Mouse (Mus musculus) left cerebral cortex, postnatal 14 days (tissue): ENCODE measurements at regions not wholly inside any gene's neighbourhood (a gene's known extent, or its start where the extent isn't known, plus 50 kb on each side); places are given as distances from the start of the nearest gene placed in this dataset.
A peak's percentile ranks its signal among the peaks of the same experiment; 100 is the strongest.

Source experiments
- DNase-seq, 2 experiments: peaks; one replicate each; pipeline ENCODE4 v3.0.0; 2021 to 2022; ENCODE audit warnings: low spot score in 2 of 2, mixed read lengths in 1 of 2
- intact Hi-C: fragments of 180-260 bp; cut with DNase I; formaldehyde crosslinking; loops from one replicate; pipeline ENCODE4 v1.15.1; 2025

DNA sequence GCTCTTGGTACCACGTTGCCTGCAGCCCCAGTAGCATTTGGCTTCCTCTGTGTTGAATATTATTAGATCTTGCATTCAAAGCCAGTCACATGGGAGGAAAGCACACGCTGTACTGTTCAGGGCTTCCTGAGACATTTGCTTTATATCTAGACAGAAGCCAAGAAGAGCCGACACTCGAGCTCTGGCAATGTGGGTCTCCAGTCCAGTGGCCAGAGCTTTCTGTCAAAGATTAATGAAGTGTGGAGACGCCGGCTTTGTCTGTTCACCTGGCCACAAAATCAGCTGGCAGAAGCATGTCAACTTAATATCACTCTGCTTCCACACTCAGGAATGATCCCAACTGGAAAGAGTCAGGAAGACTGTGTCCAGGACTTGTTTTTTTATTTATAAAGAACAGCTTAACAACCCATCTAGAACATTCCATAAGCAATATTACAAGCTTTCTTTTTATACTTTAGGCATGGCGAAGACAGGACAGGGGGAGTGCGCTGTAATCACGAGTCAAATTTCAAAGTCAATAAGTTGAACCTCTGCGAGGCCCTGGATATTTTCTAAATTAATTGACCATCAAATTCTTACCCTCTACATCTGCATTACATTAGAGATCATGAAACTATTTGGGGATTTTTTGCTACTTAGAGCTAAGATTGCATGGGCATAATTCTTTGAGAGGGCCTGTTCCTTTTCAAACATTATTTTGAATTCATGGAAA is 214.3 kb upstream of the F930015N05Rik start:
- intact Hi-C loops = no loop called here
- DNase-seq = no peak

GRCm38 (mm10) chr11:64652811-64653210 is 216.4 kb upstream of the F930015N05Rik start:
- intact Hi-C loops = no loop called here
- no peak for DNase-seq

DNA sequence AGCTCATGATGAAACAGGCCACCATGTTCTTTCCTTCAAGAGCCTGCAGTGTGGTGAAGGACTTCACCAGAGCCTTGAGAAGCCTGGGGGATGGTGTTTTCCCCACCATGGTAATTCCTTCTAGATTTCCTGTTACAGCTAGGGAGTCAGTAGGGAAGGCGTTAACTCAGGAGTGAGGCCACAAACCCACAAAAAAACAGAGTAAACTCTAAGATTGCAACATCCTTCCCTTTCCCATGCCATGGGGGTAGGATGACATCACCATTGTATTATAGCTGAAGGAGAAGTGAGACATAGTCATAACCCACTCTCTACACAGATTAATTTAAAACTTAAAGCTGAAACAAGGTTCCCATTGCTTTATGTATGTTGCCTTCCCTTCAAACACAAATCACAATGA is 218.7 kb upstream of the F930015N05Rik start:
- intact Hi-C loops = no loop called here
- DNase-seq = no peak

DNA sequence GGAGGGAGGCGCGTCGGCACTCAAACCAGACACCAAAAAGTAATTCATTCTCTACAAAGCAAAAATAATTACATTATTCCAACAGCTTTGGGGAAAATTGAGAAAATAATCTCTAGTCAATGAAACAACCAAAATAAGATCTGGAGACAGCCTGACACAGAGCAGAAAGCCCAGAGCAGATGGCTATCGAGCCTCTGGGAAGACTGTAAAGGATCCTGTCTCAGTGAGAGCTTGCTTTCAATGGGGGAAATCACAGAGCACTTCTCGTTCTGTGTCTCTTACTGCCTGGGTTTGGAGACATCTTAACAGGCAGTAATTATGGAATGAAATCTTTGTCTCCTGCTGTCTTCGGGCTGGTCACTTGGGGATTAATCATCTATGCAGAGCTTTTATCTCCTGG is 226.7 kb upstream of the F930015N05Rik start:
- intact Hi-C loops = no loop called here
- peak in 1 of 2 experiments; percentile 2 for DNase-seq

DNA sequence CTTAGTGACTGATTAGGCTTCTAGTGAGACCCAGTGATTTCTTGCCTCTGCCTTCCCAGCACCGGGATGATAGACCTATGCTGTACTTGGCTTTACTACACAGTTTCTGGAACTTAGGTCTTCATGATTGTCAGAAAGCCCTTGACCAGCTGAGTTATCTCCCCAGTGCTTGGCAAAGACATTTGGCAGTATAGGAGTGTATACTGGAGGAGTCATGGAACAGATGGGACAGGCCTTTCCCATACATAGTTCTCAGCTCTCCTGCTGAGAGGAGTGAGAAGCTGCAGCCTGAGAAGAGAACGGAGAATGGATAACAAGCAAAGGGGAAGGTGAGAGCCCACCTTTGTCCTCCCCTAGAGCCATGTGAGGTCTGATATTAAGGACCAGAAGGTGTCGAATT is 230.6 kb upstream of the F930015N05Rik start:
- DNase-seq = no peak
- intact Hi-C loops = no loop called here

- intact Hi-C loops = no loop called here
Measured at GRCm38 (mm10) chr11:64667521-64667920, 231.1 kb upstream of the F930015N05Rik start.

DNA sequence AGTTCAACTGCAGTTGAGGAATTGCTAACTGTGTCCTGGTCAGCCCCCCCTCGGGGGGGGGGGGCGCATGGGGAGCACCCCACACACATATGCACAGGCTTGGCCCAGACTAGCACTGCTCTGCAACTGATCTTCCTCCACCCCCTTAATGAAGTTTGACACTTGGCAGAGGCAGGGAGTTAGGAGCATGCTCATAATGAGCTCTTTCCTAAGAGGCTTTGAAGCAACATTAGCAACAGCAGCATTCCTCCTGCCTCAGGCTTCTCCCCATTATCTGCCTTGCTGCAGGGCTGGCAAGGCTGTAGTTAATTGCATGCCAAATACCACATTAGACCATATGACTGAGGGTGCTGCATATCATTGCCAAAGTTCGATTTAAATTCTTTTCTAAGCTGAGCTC is 235.4 kb upstream of the F930015N05Rik start:
- DNase-seq = no peak
- intact Hi-C loops = no loop called here

More at GRCm38 (mm10) chr11:64667521-64667920, 231.1 kb upstream of the F930015N05Rik start:
- DNase-seq = no peak

DNA sequence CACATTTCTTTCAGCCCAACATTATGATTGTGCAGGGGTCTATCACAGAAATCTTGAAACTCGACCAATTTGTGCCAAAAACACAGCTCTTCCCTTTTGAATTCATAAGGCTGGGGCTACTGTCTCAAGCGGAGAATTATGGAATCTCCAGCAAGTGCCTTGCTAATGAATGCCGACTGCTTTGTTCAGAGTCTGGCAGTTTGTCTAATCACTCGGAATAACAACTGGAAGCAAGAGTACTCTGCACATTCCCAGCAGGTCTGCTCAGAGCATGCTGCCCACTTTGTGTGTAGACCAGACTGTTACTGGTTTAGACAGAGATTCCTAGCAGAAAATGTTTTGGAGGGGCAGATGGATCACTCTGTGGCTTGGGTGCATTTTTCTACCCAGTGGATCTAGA is 237.1 kb upstream of the F930015N05Rik start:
- intact Hi-C loops = no loop called here
- DNase-seq = no peak

DNA sequence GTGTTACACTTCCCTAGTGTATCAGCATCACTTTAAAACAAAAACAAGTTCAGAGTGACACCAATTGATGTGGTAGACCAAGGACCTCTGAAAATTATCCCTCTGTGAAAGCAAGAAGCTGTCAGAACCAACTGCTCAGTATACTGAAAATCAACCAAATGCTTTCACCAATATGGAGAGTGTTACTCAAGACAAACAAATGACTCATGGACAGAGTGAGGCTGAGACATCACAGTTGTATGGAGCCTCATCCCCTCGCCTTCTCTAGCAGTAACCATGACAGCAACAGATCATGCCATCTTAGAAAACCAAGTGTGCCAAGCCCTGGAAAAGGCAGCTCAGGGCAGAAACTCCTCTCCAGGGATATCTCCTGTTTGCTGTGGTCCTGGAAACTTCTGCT is 267.3 kb upstream of the F930015N05Rik start:
- DNase-seq = peak in 1 of 2 experiments; percentile 6
- intact Hi-C loops = no loop called here

GRCm38 (mm10) chr11:64711801-64712200 is 267.0 kb upstream of the Elac2 start:
- DNase-seq = no peak
- intact Hi-C loops = no loop called here

DNA sequence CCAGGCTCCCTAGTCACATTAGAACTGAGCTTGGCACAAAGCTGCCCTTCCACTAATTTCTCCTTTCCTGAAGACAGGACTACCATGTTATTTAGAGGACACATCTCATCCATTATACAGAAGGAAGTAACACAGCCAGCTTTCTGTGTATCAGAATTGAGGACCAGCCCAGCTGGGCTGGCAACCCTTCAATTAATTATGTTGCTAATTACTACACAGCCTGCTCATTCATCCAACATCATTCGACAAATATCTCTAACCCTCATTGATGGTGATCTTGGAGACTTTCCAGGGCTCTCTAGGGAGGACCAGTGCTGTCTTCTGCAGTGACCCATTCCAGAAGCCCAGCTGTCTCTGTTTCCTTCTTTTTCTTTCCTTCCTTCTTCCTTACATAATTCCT is 263.7 kb upstream of the Elac2 start:
- DNase-seq = peak; percentile 6 to 31
- intact Hi-C loops = loop anchor here (5.0 kb wide), 2 partner anchors 268 to 793 kb away; partner anchors contain the start of gene Hs3st3b1

DNA sequence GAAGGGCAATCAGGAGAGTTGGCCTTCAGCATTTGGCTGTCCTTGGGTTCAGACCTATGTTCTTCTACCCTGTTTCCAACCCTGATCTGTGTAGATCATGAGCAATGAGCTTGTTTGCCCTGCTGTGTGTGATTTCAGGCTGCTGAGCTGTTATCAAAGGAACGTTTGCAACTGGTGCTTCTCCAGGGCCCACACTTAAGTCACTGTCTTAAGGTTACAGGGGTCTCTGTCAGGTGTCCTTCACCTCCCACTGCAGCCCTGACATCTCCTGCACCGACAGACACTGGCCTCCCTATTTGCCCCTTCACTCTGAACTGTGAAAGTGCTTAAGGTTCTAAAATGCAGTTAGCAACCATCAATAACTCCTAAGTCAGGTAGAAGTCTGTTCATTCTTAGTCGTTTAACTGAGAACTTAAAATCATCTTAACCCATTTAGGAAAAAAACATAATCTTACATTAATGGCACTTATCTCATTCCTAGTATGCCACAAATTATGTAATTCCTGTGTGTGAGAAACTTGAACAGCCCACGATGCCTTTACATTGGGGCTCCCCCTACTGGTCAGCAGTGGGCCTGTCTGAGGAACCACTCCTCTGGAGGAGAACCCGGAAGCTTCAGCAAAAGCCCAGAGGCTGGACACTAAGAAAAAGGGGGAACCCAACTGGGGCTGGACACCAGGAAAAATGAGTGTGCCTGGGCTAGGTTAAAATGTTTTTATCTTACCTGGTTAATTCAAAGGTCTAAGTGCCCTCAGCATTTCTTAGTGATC is 260.3 kb upstream of the Elac2 start:
- peak; percentile 79 to 89 for DNase-seq
- intact Hi-C loops = loop anchor here (5.0 kb wide), 2 partner anchors 271 to 796 kb away; partner anchors contain the start of gene Hs3st3b1

GRCm38 (mm10) chr11:64726249-64726648 is 252.6 kb upstream of the Elac2 start:
- intact Hi-C loops = no loop called here
- no peak for DNase-seq

GRCm38 (mm10) chr11:64727841-64728421 is 250.9 kb upstream of the Elac2 start:
- intact Hi-C loops = no loop called here

GRCm38 (mm10) chr11:64738948-64739347 is 239.9 kb upstream of the Elac2 start:
- no peak for DNase-seq
- intact Hi-C loops = no loop called here

More at GRCm38 (mm10) chr11:64727841-64728421, 250.9 kb upstream of the Elac2 start:
- no peak for DNase-seq

DNA sequence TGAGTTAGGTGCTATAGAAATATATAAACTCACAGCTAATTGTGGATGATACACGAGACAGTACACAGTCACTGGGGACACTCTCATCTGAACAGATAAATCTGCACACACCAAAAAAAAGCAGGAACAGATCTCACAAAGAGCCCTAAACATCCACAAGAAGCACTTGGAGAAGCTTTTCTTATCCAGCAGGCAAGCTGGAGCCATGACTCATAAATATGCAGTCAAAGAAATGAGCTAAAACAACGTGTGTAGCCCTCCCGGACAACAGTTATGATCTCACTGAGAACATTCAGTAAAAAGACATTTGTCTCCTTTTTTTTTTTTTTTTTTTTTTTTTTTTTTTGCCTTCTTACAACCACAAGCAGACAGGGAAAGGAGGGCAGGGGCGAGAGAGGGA is 235.1 kb upstream of the Elac2 start:
- intact Hi-C loops = loop anchor here (10.0 kb wide), 1 partner anchor 151 kb away; no protein-coding TSS in a partner anchor
- peak; percentile 11 to 46 for DNase-seq

DNA sequence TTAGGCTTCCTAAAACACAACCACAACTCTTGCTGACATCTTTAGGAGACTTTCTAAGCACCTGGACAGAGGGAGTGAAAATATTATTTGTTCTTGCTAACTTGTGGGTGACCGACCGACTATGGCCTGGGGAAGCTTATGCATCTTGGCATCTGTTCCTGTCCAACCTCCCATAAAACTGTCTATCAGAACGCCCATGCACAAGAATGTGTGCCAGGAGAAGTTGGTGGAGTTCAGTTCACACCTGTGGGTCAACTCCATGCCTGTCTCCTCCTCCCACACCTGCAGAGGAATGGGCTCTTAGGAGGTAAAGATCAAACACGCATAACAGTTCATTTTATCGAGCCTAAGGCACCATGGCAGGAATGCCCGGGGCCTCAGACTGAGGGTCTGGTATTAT is 232.7 kb upstream of the Elac2 start:
- no peak for DNase-seq
- intact Hi-C loops = loop anchor here (10.0 kb wide), 1 partner anchor 149 kb away; no protein-coding TSS in a partner anchor

DNA sequence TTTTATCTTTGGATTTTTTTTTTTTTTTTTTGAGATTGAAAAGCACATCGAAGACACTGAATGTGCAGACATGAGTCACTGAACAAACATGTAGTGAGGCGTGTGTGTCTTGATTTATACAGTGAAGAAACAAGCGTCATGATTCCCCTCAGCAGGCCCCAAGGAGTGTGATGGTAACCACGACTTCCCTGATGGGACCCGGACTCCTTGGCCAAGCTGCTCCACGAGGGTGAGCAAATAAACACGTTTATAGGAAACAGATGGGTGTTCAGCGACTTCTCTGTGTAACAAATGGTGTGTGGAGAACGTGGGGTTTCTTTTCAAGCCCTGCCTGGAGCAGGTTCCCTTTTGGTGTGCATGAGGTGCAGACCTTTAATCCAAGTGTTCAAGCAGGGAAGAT is 228.9 kb upstream of the Elac2 start:
- intact Hi-C loops = loop anchor here (10.0 kb wide), 1 partner anchor 145 kb away; no protein-coding TSS in a partner anchor
- no peak for DNase-seq

DNA sequence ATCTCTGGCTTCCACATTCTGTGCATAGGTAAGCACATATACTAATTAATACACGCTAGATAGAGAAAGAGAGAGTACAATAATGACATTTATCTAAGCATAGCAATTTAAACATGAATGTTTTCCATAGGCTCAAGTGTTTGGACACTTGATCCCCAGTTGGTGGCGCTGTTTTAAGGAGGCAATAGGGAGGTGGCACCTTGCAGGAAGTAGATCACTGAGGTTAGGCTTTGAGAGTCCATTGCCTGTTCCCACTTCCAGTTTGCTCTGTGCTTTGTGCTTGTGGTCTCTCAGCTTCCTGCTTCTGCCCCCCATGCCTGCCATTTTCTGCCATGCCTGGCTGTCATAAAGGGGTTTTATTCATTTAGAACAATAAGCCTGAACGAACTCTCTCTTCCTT is 226.5 kb upstream of the Elac2 start:
- intact Hi-C loops = no loop called here
- DNase-seq = no peak

DNA sequence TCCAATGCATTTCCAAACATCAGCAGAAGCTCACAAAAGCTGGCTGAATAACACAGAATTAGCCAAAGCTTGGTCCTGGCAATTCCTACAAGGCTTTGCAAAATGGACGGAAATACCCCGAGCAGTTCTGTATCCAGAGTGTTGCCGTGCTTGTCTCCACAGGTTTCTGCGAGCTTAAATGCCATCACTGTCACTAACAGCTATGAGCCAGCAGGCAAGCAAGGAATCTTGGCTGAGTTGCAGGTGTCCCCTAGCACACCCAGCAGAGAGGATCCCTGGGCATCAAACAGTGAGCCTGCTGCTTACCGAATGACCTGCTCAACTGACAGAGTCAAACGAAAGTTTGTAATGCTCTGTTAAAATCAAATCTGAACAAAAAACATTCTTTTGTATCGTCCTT is 226.0 kb upstream of the Elac2 start:
- DNase-seq = peak; percentile 14 to 47
- intact Hi-C loops = no loop called here
